Mouse (Mus musculus): ENCODE results near the gene Defb30.

DNA sequence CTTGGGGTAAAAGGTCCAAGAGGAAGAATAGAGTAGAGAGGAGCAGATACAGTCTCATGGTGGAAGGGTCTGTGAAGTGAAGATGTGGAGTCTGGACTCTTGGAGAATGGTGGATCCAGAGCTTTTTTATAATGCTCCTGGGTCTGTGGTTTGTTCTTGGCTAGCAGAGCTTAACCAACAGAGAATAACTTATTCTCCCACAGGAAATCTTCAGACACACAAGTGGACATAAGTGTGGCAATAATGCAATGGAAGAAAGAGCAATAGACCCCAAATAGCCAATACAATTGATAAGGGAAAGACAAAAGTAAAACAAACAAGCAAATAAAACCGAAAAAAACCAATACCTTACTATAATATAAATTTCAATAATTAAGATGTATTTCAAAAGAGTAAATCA lies 65.3 kb downstream of the Defb30 start, which contains the start of gene Defb48:
- TF ChIP-seq CTCF (IDR thresholded peaks at IDR 0.05; ENCODE audit: low read depth) (no peak), EP300 (IDR thresholded peaks at IDR 0.05; ENCODE audit: low read depth) (no peak)
